Mouse (Mus musculus): Measurements from ENCODE around the gene Slc35a2. TPM values are rescaled to one million over a fixed set of nuclear protein-coding genes. Genes with fewer than 3 reads are reported as not detected.

Gene Slc35a2
- total RNA-seq (2021), result 10 to 100 TPM; 39.6 to 75.3 TPM
- polyA plus RNA-seq (2012; rRNA removed), result 158 and 186 TPM in 2 replicates
- long read RNA-seq, transcript Slc35a2-202 (4 exons, 3,094 nt), result minor isoform, 11 of 26 reads
- long read RNA-seq, transcript Slc35a2-203 (5 exons, 1,527 nt), result major isoform, 12 of 26 reads
- long read RNA-seq, partial matches to known transcripts, result 1 of 26 reads
- long read RNA-seq, other reads (novel, unspliced or antisense), result 0 of 26 reads

DNA sequence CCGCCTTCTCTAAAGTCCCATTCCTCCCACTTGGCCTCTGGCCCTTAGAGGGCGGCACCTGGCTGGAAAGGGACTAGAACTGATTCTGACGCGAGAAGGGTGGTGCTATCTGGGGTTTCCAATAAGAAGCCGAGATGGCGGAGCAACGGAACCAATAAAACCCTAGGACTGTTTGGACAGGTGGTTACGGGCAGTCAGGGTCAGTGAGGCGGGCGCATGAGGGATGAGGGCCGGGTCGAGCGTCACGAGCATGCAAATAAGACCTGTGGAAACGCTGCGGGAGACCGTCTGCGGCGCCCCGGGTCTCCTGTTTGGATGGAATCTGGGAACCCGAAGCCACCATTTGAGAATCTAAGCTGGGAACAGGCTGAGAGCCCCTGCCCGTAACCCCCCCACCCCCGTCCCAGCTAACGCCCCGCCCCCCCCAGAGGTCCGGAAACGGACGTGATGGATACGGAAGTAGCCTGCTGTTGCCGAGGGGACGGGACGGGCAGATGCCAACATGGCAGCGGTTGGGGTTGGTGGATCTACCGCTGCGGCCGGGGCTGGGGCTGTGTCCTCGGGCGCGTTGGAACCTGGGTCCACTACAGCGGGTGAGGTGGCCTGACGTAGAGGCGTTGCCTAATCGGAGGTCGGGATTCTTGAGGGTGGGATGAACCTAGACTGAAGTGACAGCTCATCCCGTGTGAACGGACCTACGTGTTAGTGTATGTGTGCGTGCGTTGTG lies at the start of gene Slc35a2:
Gene Slc35a2, plus strand, starts transcription at position 188 of the 727 bp plus-strand sequence.
- DNase-seq, result peak; percentile 91

DNA sequence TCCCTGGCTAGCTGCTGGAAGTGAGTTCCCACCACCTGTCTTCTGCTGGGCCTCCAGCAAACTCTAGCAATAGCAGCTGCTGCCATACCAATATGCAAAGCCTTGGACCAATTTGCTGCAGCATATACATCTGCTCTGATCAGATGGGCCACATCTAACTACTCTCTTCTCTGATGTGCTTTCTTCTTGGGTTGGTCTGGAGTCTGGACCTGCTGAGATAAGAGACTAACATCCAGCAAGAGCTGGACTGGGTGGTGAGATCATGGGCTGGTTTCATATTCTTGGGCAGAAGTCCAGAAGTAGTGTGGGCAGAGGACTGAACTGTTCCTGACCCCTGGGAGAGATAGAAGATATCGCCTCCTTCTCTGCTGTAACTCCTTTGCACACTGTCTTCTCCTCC lies 46.7 kb upstream of the Slc35a2 start:
- no peak for DNase-seq

DNA sequence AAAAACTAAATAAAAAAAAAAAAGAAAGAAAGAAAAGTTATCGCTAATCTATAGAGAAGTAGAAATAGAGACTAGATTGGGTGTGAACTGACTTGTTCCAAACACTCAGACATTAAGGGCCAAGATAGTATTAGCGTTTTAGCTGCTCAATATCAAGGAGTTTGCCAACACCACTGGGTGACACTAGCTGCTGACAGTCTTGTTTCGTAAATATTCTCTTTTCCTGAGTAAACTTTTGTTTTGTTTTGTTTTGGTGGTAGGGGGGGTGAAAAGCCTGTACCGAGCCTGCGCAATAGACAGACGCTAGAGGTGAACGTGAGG lies 43.0 kb upstream of the Slc35a2 start:
- DNase-seq, result no peak

DNA sequence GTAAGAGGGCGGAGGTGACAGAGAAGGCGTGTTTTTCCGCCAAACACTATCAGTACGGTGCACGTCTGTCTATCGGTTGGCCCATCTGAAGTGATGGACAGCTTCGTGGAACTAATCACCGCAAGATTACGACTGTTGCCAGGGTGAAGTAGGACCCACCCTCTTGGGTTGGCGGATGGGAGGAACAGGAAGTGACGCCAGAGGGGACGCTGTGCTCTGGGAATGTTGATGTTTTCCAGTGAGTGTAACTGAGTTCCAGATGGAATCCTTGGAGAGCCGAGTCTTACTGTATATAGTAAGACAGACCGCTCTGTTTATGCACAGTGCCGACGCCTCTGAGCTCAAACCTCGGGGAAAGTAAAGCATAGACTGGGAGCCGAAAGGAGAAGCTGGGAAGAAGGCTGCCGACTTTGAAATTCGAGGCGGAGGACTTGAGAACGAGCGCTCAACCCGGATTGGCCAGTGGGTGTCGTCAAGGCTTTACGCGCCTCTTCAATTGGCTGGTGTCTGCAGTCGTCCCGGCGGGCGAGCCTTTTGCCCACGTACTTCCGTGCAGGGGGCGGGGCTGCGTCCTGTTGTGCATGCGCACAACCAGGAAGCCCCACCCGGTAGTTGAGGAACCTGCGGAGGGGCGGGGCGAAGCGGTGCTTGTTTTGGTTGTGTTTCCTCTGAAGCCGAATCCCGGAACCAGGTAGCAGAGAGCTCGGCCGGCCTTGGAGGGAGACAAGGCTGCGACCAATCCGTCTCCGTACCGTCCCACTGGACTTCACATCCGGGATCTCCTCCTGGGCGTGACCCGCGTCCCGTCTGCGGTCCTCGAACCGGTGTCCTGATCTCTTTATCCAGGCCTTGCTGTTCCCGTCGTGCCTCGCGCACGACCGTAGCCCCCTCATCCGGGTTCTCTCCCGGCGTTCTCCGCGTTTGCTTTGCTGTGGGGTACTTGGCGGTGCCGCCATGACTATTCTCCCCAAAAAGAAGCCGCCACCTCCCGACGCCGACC lies 42.4 kb upstream of the Slc35a2 start, which contains the start of gene Otud5:
Gene Otud5, plus strand, starts transcription at position 202 of the 1,000 bp plus-strand sequence.
- DNase-seq, result peak; percentile 96

DNA sequence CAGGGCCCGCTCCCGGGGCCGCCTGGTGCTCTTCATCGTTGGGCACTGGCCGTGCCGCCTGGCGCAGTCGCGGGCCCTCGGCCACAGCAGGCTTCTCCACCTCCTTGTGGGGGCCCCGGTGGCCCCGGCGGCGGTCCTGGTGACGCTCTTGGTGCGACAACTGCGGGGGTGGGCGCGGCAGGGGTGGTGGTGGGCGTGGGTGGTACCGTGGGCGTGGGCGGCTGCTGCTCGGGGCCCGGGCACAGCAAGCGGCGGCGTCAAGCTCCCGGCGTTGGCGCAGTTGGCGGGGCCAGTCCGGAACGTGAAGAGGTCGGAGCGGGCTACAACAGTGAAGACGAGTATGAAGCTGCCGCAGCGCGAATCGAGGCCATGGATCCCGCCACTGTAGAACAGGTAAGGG lies 41.5 kb upstream of the Slc35a2 start:
- peak; percentile 29 for DNase-seq

DNA sequence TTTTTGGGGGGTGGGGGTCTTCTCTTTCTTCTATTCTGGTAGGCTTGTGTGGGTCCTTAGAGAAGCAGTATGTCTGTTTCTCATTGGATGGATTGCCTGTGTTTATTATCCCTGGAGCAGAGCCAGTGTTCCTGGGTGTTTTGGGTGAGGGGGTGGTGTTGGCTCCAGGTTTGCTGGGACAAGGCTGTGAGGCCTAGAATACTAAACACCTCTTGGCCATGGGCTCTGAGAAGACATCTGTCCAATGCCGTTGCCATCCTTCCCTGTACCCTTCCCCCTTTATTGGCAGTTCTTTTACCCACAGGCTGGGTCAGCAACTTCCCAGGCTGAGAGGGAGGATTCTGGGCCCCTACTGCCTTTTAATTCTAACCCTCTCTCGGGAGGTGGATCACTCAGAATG lies 36.0 kb upstream of the Slc35a2 start:
- DNase-seq, result no peak

DNA sequence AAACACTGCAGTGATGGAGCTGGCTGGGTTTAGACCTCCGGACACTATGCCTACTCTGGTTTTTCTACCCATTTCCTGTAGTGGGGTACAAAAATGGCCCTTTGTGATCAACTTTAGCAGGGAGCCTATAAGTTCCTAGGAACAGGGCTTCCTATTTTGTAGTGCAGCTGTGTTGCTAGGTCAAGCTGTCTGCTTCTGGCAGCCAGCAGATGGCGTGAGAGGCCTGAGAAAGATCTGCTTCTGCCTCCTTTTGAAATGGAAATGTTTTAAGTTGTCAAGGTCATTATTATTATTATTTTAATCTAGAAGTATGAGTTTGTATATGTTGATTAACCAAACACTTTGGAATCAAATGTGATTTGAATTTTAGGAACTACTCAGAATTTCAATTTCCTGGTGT lies 29.2 kb upstream of the Slc35a2 start:
- peak; percentile 25 for DNase-seq

DNA sequence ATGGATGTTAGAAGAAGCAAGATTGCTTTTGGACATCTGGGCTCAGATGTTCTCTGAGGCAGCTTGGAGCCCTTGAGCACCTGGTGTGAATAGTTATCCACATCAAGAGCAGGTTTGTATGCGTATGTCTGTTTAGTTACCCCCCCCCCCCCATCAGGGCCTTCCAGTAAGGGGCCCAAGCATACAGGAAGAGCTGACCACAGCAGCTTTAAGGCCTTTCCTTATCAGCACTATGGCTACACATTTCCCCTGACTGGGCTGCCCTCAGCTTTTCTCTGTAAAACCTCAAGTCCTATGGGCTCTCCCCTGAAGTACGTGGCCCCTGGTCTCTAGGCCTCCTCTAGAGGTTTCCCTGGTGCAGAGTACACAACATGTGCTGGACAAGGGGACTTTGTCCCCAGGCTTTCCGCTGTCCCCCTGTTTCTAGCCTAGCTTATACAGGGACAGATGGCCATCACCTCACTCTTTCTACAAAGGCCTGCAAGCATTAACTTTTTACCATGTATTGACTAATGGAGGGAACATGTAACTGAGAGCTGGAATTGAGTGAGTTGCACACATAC lies 24.6 kb upstream of the Slc35a2 start:
- DNase-seq, result no peak

DNA sequence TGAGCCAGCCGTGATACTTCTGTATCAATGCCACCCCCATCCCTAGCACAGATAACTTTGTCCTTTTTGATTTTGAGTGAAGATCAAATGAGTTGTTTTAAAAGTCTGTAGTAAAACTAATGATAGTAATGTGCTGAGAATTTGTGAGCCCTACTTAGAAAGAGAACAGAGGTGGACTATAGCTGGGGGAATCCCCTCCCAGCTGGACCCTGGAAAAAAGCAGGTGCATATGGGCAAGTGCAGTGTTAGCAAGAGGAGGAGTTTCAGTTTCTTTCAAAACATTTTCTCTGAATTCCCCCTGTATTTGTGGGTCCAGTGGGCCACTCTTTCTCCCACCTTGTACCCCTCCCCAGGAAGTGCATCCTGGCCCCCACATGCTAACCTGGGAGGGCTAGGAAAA lies 20.6 kb upstream of the Slc35a2 start:
- no peak for DNase-seq

DNA sequence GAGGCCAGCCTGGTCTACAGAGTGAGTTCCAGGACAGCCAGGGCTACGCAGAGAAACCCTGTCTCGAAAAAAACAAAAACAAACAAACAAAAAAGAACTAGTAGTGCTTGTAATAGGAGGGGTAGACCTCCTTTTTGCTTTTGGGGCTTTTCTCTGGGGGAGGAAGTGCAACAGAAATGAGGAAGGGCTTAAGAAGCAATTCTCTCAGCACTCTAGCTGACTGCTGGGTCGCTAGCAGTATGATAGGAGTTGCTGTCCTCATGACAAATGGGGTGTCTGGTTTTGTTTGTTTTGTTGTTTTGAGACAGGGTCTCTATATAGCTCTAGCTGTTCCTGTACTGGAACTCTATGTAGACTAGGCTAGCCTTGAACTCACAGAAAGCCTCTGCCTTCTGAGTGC lies 19.3 kb upstream of the Slc35a2 start:
- DNase-seq, result no peak

DNA sequence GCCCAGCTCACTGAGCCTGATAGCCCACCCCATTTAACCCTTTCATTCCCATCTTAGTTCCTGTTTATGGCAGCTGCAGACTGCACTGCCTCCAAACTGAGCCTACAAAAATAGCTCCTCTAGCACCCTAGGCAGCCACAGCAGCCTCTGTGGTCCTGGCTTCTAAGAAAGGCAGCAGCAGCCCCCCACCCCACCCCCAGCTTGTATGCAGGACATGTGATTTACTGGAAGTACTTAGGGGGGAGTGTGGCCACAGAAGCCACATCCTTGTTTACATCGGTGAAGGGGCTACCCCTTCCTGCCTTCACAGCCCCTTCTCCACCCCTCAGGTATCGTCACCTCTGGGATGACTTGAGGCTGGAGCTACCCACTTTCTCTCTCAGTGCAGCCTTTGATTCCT lies 18.5 kb upstream of the Slc35a2 start:
- DNase-seq, result no peak

DNA sequence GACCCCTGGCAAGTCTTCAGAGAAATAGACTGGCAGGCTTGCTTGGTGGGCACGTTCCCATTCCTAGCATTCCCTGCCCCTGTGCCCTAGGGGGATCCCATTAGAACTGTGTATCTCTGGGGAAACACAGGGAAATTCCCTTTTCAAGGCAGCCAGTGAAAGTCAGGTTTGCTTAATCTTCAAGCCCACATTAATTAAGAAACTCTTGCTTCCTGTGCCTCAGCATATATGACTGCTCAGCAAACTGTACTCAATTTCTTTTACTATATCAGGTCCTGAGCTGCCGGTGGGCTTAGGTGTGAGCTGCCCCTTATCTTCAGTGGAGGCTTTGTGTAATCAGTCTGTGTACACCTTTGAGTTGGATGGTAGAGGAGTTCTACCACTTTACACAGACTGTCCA lies 18.0 kb upstream of the Slc35a2 start:
- no peak for DNase-seq

DNA sequence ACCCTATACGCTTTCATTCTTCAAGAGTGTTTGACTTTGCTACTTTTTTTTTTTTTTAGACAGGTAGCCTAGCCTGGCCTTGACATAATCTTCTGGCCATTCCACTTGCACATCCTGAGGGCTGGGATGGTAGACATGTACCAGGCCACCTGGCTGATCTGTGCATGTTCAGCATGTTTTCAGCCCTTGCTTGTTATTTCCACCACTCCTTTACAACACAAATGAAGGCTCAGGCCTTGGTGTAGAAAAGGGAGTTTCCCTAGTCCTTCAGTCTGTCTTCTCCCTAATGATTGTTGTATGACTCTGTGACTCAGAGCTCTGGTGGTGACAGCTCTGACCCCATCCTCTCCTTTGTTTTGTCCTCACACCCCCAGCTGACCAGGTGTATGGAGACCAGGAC lies 16.7 kb upstream of the Slc35a2 start:
- no peak for DNase-seq

DNA sequence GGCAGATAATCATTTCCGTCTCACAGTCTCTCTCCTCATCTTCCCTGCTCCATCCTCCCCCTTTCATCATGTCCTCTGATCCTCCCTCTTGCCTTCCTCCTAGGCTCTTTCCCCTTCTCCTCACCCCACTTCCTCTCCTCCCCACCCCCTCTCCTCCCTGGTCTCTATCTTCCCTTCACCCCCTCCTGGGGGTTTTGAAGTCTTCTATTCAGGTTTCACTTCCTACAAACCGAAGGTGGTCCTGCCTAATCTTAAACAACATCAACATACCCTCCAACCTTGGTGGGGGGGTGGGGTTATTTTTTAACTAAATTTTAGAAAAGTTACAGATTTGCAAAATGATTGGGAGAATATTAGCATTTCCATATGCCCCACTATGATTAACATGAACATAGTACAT lies 15.3 kb upstream of the Slc35a2 start:
- no peak for DNase-seq

DNA sequence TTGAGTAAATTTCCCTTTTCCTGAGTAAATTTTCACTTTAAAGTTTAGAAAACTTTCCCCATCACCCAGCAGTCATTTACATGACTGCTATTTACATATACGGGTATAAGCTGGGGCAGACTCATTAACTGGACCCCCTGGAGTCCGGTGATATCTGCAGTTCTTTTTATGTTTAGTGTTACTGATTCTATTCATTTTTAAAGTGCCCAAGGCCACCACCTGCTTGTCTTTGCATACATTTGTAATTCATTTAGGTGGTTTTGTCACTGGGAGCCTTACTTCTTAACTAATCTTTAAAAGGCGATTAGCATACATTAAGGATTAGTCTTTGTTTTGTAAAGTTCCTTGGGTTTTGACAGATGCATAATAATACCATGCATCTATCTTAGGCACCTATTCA lies 14.0 kb upstream of the Slc35a2 start:
- DNase-seq, result no peak

DNA sequence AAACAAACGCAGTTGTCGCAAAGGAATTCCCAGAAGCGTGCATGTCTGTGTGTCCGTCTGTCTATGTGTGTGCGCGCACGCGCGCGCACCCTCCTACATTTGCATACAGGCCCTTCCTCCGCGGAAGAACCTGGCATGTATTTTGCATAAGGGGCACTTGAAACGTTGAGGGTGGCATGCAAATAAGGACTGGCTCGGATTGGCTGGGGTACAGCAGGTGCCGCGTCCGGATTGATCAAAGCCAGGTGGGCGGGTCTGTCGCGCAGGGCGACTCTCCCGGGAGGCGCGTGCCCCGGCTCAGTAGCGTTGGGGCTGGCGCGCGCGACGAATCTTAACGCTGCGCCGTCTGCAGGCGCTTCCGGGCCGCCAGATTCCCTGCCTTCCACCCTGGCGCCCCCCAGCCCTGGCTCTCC lies 5.8 kb upstream of the Slc35a2 start, which contains the start of gene Pim2:
Gene Pim2, plus strand, starts transcription at position 256 of the 413 bp plus-strand sequence.
- DNase-seq, result peak; percentile 90

DNA sequence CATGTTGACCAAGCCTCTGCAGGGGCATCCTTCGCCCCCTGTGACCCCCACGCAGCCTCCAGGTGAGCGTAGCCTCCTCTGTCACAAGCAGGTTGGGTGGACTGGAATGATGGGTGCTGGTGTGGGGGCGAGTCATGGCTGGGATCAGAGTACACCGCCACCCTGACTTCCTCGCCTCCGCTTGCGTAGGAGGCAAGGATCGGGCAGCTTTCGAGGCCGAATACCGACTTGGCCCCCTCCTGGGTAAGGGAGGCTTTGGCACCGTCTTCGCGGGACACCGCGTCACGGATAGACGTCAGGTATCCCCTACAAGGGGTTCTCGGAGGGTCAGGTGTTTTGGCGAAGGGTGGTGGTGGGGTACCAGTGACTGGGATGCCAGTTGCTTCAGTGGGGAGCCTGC lies 5.3 kb upstream of the Slc35a2 start:
- DNase-seq, result peak; percentile 33

DNA sequence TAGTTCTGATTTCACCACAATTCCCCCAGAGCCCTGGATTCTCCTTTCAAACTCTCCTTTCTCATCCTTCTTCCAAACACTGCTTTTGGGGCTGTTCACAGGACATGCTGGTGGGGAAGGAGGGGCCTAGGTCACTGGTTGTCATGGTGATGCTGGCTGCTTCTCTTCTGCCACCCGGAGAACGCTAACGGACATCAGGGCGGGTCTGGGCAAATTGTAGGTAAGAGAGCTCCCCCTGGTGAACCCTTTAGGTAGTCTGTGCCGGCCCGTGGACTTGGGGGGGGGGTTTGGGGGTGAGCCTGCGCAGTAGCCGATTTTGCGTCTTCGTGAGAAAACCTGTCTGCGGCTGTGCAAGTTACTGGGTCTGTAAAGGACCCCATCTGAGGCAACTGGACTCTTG lies 4.0 kb upstream of the Slc35a2 start:
- DNase-seq, result peak; percentile 73

DNA sequence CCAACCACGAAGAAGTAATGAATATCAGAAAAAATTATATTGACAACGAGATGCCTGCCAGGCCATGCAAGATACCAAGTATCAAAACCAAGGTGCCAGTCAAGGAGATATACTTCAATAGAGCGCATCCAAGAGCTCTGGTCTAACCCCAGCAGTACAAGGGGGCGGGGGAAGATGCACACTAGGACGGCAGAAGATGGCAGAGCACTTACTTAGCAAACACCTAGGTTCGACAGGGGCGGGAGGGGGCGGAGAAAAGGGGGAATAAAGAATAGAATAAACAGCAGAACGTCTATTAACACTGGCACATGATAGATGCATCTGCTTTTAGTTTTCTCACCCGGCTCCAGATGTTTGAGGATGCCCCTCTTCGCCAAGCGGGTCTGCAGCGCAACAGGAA lies 14.4 kb downstream of the Slc35a2 start:
- DNase-seq, result no peak

DNA sequence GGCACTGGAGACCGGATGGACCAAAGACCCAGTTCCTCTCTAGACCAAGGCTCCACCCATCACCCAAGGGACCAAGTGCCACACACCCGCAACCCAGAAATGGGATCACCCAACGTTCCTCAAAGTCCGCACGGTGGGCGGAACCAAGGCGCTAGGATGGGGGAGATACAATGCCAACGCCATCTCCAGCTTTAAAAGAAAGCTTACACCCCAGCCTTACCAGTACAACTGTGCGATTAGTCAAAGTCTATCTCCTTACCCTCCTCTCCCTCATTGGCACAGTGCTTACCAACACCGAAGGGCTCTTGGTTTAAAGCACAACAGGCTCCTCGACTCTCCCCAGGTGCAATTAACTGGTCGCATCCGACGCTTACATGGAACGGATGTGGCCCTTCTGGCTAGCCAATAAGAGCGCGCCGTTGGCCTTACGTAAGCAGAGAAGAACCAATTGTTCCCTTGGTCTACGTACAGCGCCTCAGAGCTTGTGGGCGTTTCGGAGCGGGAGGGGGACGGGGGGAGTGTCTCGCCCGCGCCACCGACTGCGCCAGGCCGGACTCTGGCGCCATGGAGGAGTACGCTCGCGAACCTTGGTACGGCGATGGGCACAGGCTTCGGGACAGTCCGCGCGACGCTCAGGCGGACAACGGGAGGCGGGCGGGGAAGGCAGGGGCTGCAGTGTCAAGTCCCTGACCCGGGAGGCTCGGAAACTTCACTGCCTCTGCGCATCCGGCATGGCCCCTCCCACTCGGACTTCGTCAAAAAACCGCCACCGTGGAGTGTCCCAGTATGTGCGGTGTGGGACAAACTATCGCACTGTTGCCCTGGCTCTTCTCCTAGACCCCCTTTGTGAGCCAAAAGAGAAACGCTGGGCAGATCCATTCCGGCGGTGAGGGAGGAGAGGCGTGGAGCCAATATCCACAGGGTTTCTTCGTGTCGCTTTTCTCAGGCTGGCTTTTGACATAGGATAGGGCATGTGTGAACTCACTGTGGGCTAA lies 15.3 kb downstream of the Slc35a2 start, which contains the start of the genes Pqbp1 and Timm17b:
Gene Pqbp1, minus strand, starts transcription at position 390 of the 995 bp plus-strand sequence.
Gene Timm17b, plus strand, starts transcription at position 478 of the 995 bp plus-strand sequence.
- peak; percentile 90 for DNase-seq

DNA sequence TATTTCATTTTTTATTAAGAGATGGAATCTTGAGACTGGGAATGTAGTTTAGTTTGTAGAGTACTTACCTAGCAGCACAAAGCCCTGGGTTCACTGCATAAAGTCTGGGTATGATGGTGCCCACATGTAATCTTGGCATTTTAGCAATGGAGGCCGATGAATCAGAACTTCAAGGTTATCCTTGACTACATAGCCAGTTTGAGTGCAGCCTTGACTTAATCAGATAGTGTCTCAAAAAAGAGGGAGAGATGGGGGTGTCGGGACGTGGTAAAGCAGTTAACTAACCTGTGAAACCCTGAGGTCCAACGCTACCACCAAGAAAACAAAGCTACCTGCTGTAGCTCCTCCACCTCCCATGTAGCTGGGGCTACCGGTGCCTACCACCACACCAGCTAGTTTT lies 20.6 kb downstream of the Slc35a2 start:
- peak; percentile 52 for DNase-seq

All from adrenal gland, adult 2 months (tissue).